Mouse (Mus musculus): Measurements from ENCODE around the gene Eif4g1. TPM values are rescaled to one million over a fixed set of nuclear protein-coding genes. Genes with fewer than 3 reads are reported as not detected.
A peak's percentile ranks its signal among the peaks of the same experiment; 100 is the strongest.

The Eif4g1 gene
- polyA plus RNA-seq, 1 experiment from 2014 or later: 113 TPM

- H3K4me2 ChIP-seq (ENCODE audit: low read depth, low read length): no peak overlapping the region
- peaks cover 26% of the 10 kb centered on the region for H3K4me1 ChIP-seq (ENCODE audit: control insufficient read depth, insufficient read depth, low read length)
- H3K27me3 ChIP-seq (ENCODE audit: control insufficient read depth, insufficient read depth, low read length): no peaks in the 10 kb centered on the region
- no peaks in the 10 kb centered on the region for H3K9me3 ChIP-seq (replicated peaks; ENCODE audit: control insufficient read depth, low read length)
- ATAC-seq (replicated peaks; ENCODE audit: extremely low read depth, insufficient read depth, low FRiP score): peak; percentile 45; the same call in 1 of the 2 replicates
- no peak overlapping the region for H3K27ac ChIP-seq (ENCODE audit: low read length)
- 54% methylated on average over 10 of the region's 10 CpGs for WGBS
- H3K36me3 ChIP-seq (ENCODE audit: control insufficient read depth, insufficient read depth): peaks cover 71% of the 10 kb centered on the region
- H3K9ac ChIP-seq (ENCODE audit: low read length): no peak overlapping the region
- H3K4me3 ChIP-seq (ENCODE audit: low read length): no peak overlapping the region
Observed at GRCm38 (mm10) chr16:20677974-20678675, 10.0 kb downstream of the Eif4g1 start.

- Histone ChIP-seq H3K27me3 (ENCODE audit: control insufficient read depth, insufficient read depth, low read length) (no peaks in the 10 kb centered on the region), H3K27ac (ENCODE audit: low read length) (no peak overlapping the region), H3K9me3 (replicated peaks; ENCODE audit: control insufficient read depth, low read length) (no peaks in the 10 kb centered on the region), H3K9ac (ENCODE audit: low read length) (no peak overlapping the region), H3K4me2 (ENCODE audit: low read depth, low read length) (no peak overlapping the region), H3K36me3 (ENCODE audit: control insufficient read depth, insufficient read depth) (peaks cover 54% of the 10 kb centered on the region), H3K4me3 (ENCODE audit: low read length) (no peak overlapping the region), H3K4me1 (ENCODE audit: control insufficient read depth, insufficient read depth, low read length) (peaks cover 19% of the 10 kb centered on the region)
- 85% methylated on average over 3 of the region's 3 CpGs for WGBS
- no peak for ATAC-seq (replicated peaks; ENCODE audit: extremely low read depth, insufficient read depth, low FRiP score)
Observed at GRCm38 (mm10) chr16:20690774-20691173, 22.7 kb downstream of the Eif4g1 start.

- Histone ChIP-seq H3K36me3 (ENCODE audit: control insufficient read depth, insufficient read depth) (peaks cover 45% of the 10 kb centered on the region), H3K9ac (ENCODE audit: low read length) (no peak overlapping the region), H3K27ac (ENCODE audit: low read length) (no peak overlapping the region), H3K4me3 (ENCODE audit: low read length) (no peak overlapping the region), H3K9me3 (replicated peaks; ENCODE audit: control insufficient read depth, low read length) (no peaks in the 10 kb centered on the region), H3K4me1 (ENCODE audit: control insufficient read depth, insufficient read depth, low read length) (peaks cover 22% of the 10 kb centered on the region), H3K27me3 (ENCODE audit: control insufficient read depth, insufficient read depth, low read length) (no peaks in the 10 kb centered on the region), H3K4me2 (ENCODE audit: low read depth, low read length) (no peak overlapping the region)
- 76% methylated on average over 1 of the region's 1 CpGs for WGBS
- no peak for ATAC-seq (replicated peaks; ENCODE audit: extremely low read depth, insufficient read depth, low FRiP score)
Observed at GRCm38 (mm10) chr16:20691617-20692016, 23.5 kb downstream of the Eif4g1 start.

- H3K4me1 ChIP-seq (ENCODE audit: control insufficient read depth, insufficient read depth, low read length): peaks cover 22% of the 10 kb centered on the region
- no peaks in the 10 kb centered on the region for H3K27me3 ChIP-seq (ENCODE audit: control insufficient read depth, insufficient read depth, low read length)
- peaks cover 37% of the 10 kb centered on the region for H3K36me3 ChIP-seq (ENCODE audit: control insufficient read depth, insufficient read depth)
- no peak overlapping the region for H3K27ac ChIP-seq (ENCODE audit: low read length)
- WGBS: 49% methylated on average over 16 of the region's 16 CpGs
- H3K9ac ChIP-seq (ENCODE audit: low read length): no peak overlapping the region
- no peaks in the 10 kb centered on the region for H3K9me3 ChIP-seq (replicated peaks; ENCODE audit: control insufficient read depth, low read length)
- H3K4me2 ChIP-seq (ENCODE audit: low read depth, low read length): peak overlapping the region; percentile 99; the same call in 1 of the 2 replicates
- no peak for ATAC-seq (replicated peaks; ENCODE audit: extremely low read depth, insufficient read depth, low FRiP score)
- no peak overlapping the region for H3K4me3 ChIP-seq (ENCODE audit: low read length)
Observed at GRCm38 (mm10) chr16:20692241-20692965, 24.3 kb downstream of the Eif4g1 start.

- Histone ChIP-seq H3K36me3 (ENCODE audit: control insufficient read depth, insufficient read depth) (peaks cover 31% of the 10 kb centered on the region), H3K9me3 (replicated peaks; ENCODE audit: control insufficient read depth, low read length) (no peaks in the 10 kb centered on the region), H3K9ac (ENCODE audit: low read length) (peak within 1 kb of the TSS; percentile 83), H3K4me1 (ENCODE audit: control insufficient read depth, insufficient read depth, low read length) (peaks cover 22% of the 10 kb centered on the region), H3K27ac (ENCODE audit: low read length) (peak within 1 kb of the TSS; percentile 81), H3K4me3 (ENCODE audit: low read length) (peak within 1 kb of the TSS; percentile 71), H3K27me3 (ENCODE audit: control insufficient read depth, insufficient read depth, low read length) (no peaks in the 10 kb centered on the region), H3K4me2 (ENCODE audit: low read depth, low read length) (peak within 1 kb of the TSS; percentile 99)
- WGBS: 1% methylated on average over 37 of the region's 37 CpGs
- ATAC-seq (replicated peaks; ENCODE audit: extremely low read depth, insufficient read depth, low FRiP score): peak; percentile 96
Observed at GRCm38 (mm10) chr16:20693111-20693701, 25.1 kb downstream of the Eif4g1 start, which contains the start of gene Fam131a. Gene Fam131a, plus strand, starts transcription at chr16:20693241.

- Histone ChIP-seq H3K9ac (ENCODE audit: low read length) (no peak overlapping the region), H3K4me3 (ENCODE audit: low read length) (peak overlapping the region; percentile 49), H3K27me3 (ENCODE audit: control insufficient read depth, insufficient read depth, low read length) (no peaks in the 10 kb centered on the region), H3K36me3 (ENCODE audit: control insufficient read depth, insufficient read depth) (peaks cover 15% of the 10 kb centered on the region; the same call in 1 of the 2 replicates), H3K4me2 (ENCODE audit: low read depth, low read length) (peak overlapping the region; percentile 67), H3K27ac (ENCODE audit: low read length) (peak overlapping the region; percentile 56), H3K4me1 (ENCODE audit: control insufficient read depth, insufficient read depth, low read length) (peaks cover 22% of the 10 kb centered on the region), H3K9me3 (replicated peaks; ENCODE audit: control insufficient read depth, low read length) (no peaks in the 10 kb centered on the region)
- 59% methylated on average over 8 of the region's 8 CpGs for WGBS
- ATAC-seq (replicated peaks; ENCODE audit: extremely low read depth, insufficient read depth, low FRiP score): no peak
Observed at GRCm38 (mm10) chr16:20694781-20695180, 26.7 kb downstream of the Eif4g1 start.

GRCm38 (mm10) chr16:20695622-20696323 lies 27.7 kb downstream of the Eif4g1 start:
- 3% methylated on average over 46 of the region's 46 CpGs for WGBS

GRCm38 (mm10) chr16:20699266-20699665 lies 31.2 kb downstream of the Eif4g1 start:
- Histone ChIP-seq H3K4me1 (ENCODE audit: control insufficient read depth, insufficient read depth, low read length) (peaks cover 22% of the 10 kb centered on the region), H3K4me3 (ENCODE audit: low read length) (no peak overlapping the region), H3K9me3 (replicated peaks; ENCODE audit: control insufficient read depth, low read length) (no peaks in the 10 kb centered on the region), H3K36me3 (ENCODE audit: control insufficient read depth, insufficient read depth) (no peaks in the 10 kb centered on the region), H3K27me3 (ENCODE audit: control insufficient read depth, insufficient read depth, low read length) (no peaks in the 10 kb centered on the region), H3K9ac (ENCODE audit: low read length) (no peak overlapping the region), H3K4me2 (ENCODE audit: low read depth, low read length) (no peak overlapping the region), H3K27ac (ENCODE audit: low read length) (no peak overlapping the region)
- WGBS: 70% methylated on average over 5 of the region's 5 CpGs
- ATAC-seq (replicated peaks; ENCODE audit: extremely low read depth, insufficient read depth, low FRiP score): no peak

More at GRCm38 (mm10) chr16:20695622-20696323, 27.7 kb downstream of the Eif4g1 start:
- peak; percentile 43 for ATAC-seq (replicated peaks; ENCODE audit: extremely low read depth, insufficient read depth, low FRiP score)
- H3K36me3 ChIP-seq (ENCODE audit: control insufficient read depth, insufficient read depth): peaks cover 5% of the 10 kb centered on the region; the same call in 1 of the 2 replicates
- H3K27ac ChIP-seq (ENCODE audit: low read length): peak overlapping the region; percentile 56
- peak overlapping the region; percentile 49 for H3K4me3 ChIP-seq (ENCODE audit: low read length)
- no peaks in the 10 kb centered on the region for H3K27me3 ChIP-seq (ENCODE audit: control insufficient read depth, insufficient read depth, low read length)
- no peaks in the 10 kb centered on the region for H3K9me3 ChIP-seq (replicated peaks; ENCODE audit: control insufficient read depth, low read length)
- peak overlapping the region; percentile 59 for H3K9ac ChIP-seq (ENCODE audit: low read length)
- H3K4me2 ChIP-seq (ENCODE audit: low read depth, low read length): peak overlapping the region; percentile 67
- H3K4me1 ChIP-seq (ENCODE audit: control insufficient read depth, insufficient read depth, low read length): peaks cover 22% of the 10 kb centered on the region

Data from heart, embryonic 16.5 days (tissue).